Mouse (Mus musculus) megakaryocyte, embryonic 14.5 days (primary cell): ENCODE measurements around the gene Itm2b.

Experiments used
- FLI1 ChIP-seq: IDR thresholded peaks from 2 replicates; pipeline ENCODE4 v1.6.1; 2012; ENCODE audit warnings: low read length, inconsistent platforms, mixed read lengths
- GATA1 ChIP-seq: IDR thresholded peaks from 3 replicates; pipeline ENCODE4 v1.6.1; 2012; ENCODE audit warnings: mixed read lengths, low read length, inconsistent platforms, borderline replicate concordance

DNA sequence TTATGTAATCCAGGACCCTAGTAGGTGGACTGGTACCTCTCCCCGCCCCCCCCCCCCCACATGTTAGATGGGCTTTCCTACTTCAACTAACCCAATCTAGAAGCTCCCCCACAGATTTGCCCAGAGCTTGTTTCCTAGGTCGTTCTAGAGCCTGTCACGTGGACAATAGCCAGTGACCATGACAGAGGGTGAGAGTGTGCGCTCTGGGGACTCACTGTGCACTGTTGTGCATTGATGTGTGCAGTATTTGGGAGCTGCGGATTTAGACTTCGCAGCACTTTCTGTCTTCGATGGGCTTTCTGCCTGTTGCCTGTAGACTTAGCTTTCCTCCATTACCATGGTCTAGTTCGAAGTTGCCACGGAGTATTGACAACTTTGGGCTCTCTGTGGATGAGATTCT, 36.5 kb upstream of the Itm2b start:
- TF ChIP-seq GATA1 (no peak), FLI1 (no peak)
